ENCODE assay signal across 11 mouse cellular contexts in genomic region chr14:31414967-31415376, GRCm38 (mm10). TPM values are rescaled to one million over a fixed set of nuclear protein-coding genes. Genes with fewer than 3 reads are reported as not detected.
DNase-seq lines count a peak whose midpoint lies in the region; ATAC-seq and TF ChIP-seq lines count a peak whose summit lies in the region.
"Had no signal": no experiment of that assay in that cellular context is flagged by ENCODE, and none has a peak within 500 bp of the region (broad histone marks: within the 10 kb centered on the region; RNA-seq: fewer than 3 reads in every experiment).

No protein-coding gene starts in this region.

- no peak overlapping the region for H3K9ac ChIP-seq in stomach, embryonic 16.5 days (ENCODE audit: low read length)
- H3K9ac ChIP-seq in stomach, postnatal 0 days (ENCODE audit: low read length), result no peak overlapping the region
- H3K9ac ChIP-seq: neural tube, embryonic 12.5 days had no signal

- H3K27me3 ChIP-seq in stomach, embryonic 16.5 days (ENCODE audit: control insufficient read depth, insufficient read depth, low read length), result no peaks in the 10 kb centered on the region
- H3K27me3 ChIP-seq in stomach, postnatal 0 days (ENCODE audit: control insufficient read depth, insufficient read depth, low read length), result no peaks in the 10 kb centered on the region
- no peaks in the 10 kb centered on the region for H3K27me3 ChIP-seq in heart, embryonic 10.5 days (ENCODE audit: insufficient read depth, poor library complexity, severe bottlenecking)
- H3K27me3 ChIP-seq in myocyte (ENCODE audit: control insufficient read depth, insufficient read depth, insufficient read length), result no peaks in the 10 kb centered on the region
- H3K27me3 ChIP-seq: neural tube, embryonic 12.5 days had no signal

- no peak for TF ChIP-seq POLR2A in myocyte (IDR thresholded peaks at IDR 0.05; ENCODE audit: insufficient read length, low read depth)

- no peak overlapping the region for H3K4me2 ChIP-seq in stomach, embryonic 16.5 days (ENCODE audit: low read depth, low read length)
- no peak overlapping the region for H3K4me2 ChIP-seq in stomach, postnatal 0 days (replicated peaks; ENCODE audit: low read depth)
- peak overlapping the region; percentile 37 for H3K4me2 ChIP-seq in myocyte (ENCODE audit: low read depth)
- H3K4me2 ChIP-seq: neural tube, embryonic 12.5 days had no signal

- TF ChIP-seq EP300 in stomach, postnatal 0 days (optimal IDR thresholded peaks at IDR 0.05), result no peak

- WGBS in stomach, embryonic 16.5 days, result 52% methylated on average over 7 of the region's 7 CpGs
- 46% methylated on average over 7 of the region's 7 CpGs for WGBS in stomach, postnatal 0 days
- 44% methylated on average over 7 of the region's 7 CpGs for WGBS in heart, embryonic 10.5 days

- H3K4me3 ChIP-seq in stomach, embryonic 16.5 days (replicated peaks; ENCODE audit: low read length), result no peak overlapping the region
- H3K4me3 ChIP-seq in stomach, postnatal 0 days (ENCODE audit: low read depth, low read length), result no peak overlapping the region
- no peak overlapping the region for H3K4me3 ChIP-seq in heart, embryonic 10.5 days
- H3K4me3 ChIP-seq in myocyte, result no peak overlapping the region
- H3K4me3 ChIP-seq: neural tube, embryonic 12.5 days had no signal

- ATAC-seq in stomach, embryonic 16.5 days (ENCODE audit: insufficient read depth, low FRiP score), result no peak
- ATAC-seq in stomach, postnatal 0 days (ENCODE audit: low FRiP score, low TSS enrichment), result no peak

- no peaks in the 10 kb centered on the region for H3K79me2 ChIP-seq in myocyte (ENCODE audit: control insufficient read depth, insufficient read depth)

- peak; percentile 33 for DNase-seq in kidney, adult 11 months
- DNase-seq in kidney, adult 8-10 months, result no peak
- no peak for DNase-seq in stomach, postnatal 0 days (ENCODE audit: low spot score)
- DNase-seq in heart, embryonic 10.5 days (ENCODE audit: low spot score), result no peak
- DNase-seq in c-Kit-positive CD71-positive TER-119-positive erythroid progenitor cells, embryonic 14.5 days (ENCODE audit: low spot score), result no peak
- DNase-seq: adrenal gland, postnatal 25 days; cerebellum, postnatal 10 days; kidney, postnatal 10 days had no signal

- H3ac ChIP-seq in myocyte (ENCODE audit: control insufficient read depth, insufficient read length), result no peak overlapping the region

- TF ChIP-seq CTCF in stomach, postnatal 0 days (IDR thresholded peaks at IDR 0.05; ENCODE audit: low read depth), result no peak

- H3K36me3 ChIP-seq in stomach, embryonic 16.5 days (ENCODE audit: control insufficient read depth, insufficient read depth, low read length), result no peaks in the 10 kb centered on the region
- H3K36me3 ChIP-seq in stomach, postnatal 0 days (ENCODE audit: control insufficient read depth, insufficient read depth, low read length), result no peaks in the 10 kb centered on the region
- H3K36me3 ChIP-seq in heart, embryonic 10.5 days, result peaks cover 19% of the 10 kb centered on the region; the same call in 1 of the 2 replicates
- no peaks in the 10 kb centered on the region for H3K36me3 ChIP-seq in myocyte (ENCODE audit: control insufficient read depth, insufficient read depth)

- H3K9me3 ChIP-seq in stomach, embryonic 16.5 days (replicated peaks; ENCODE audit: control insufficient read depth, low read length), result no peaks in the 10 kb centered on the region
- no peaks in the 10 kb centered on the region for H3K9me3 ChIP-seq in stomach, postnatal 0 days (ENCODE audit: control insufficient read depth, low read length)
- H3K9me3 ChIP-seq in heart, embryonic 10.5 days, result no peaks in the 10 kb centered on the region
- H3K9me3 ChIP-seq: neural tube, embryonic 12.5 days had no signal

- peak overlapping the region; percentile 5; the same call in 1 of the 2 replicates for H3K27ac ChIP-seq in stomach, embryonic 16.5 days (ENCODE audit: low read length)
- no peak overlapping the region for H3K27ac ChIP-seq in stomach, postnatal 0 days (replicated peaks)
- H3K27ac ChIP-seq in heart, embryonic 10.5 days, result peak overlapping the region; percentile 74
- H3K27ac ChIP-seq: neural tube, embryonic 12.5 days had no signal

- 0 out of 2 replicates have a peak, but pooled peaks cover 2% of the 10 kb centered on the region for H3K4me1 ChIP-seq in stomach, embryonic 16.5 days (ENCODE audit: control insufficient read depth, insufficient read depth, low read length)
- H3K4me1 ChIP-seq in stomach, postnatal 0 days (replicated peaks; ENCODE audit: control insufficient read depth, insufficient read depth), result no peaks in the 10 kb centered on the region; the same call in 1 of the 2 replicates
- peaks cover 98% of the 10 kb centered on the region for H3K4me1 ChIP-seq in heart, embryonic 10.5 days

TF ChIP-seq in myocyte, 11 proteins besides CTCF, POLR2A, EP300 and RAD21:
- TF ChIP-seq POLR2AphosphoS2 (IDR thresholded peaks at IDR 0.05; ENCODE audit: insufficient read length, low read depth) (no peak), TCF3 (IDR thresholded peaks at IDR 0.05; ENCODE audit: insufficient read length, low read depth) (no peak), MAX (IDR thresholded peaks at IDR 0.05; ENCODE audit: low read depth) (no peak), TCF12 (IDR thresholded peaks at IDR 0.05; ENCODE audit: insufficient read depth, poor library complexity, severe bottlenecking) (no peak), USF1 (IDR thresholded peaks at IDR 0.05; ENCODE audit: low read depth) (no peak), CEBPB (IDR thresholded peaks at IDR 0.05; ENCODE audit: insufficient read depth, poor library complexity, severe bottlenecking) (no peak), REST (IDR thresholded peaks at IDR 0.05; ENCODE audit: insufficient read depth, insufficient read length) (no peak), E2F4 (IDR thresholded peaks at IDR 0.05; ENCODE audit: insufficient read depth) (no peak)

RNA-seq across cellular contexts. Expression of gene Sh3bp5, which starts 20.9 kb away (rescaled TPM):
- polyA plus RNA-seq in stomach, embryonic 16.5 days (2015; fragmentation: Nextera tagmentation; extraction: Ambion mirVana), result 19.5 and 20.0 TPM in 2 replicates
- 9.9 and 10.9 TPM in 2 replicates for polyA plus RNA-seq in stomach, postnatal 0 days (2015; fragmentation: Nextera tagmentation; extraction: Ambion mirVana)
- 26.5 and 30.1 TPM in 2 replicates for polyA plus RNA-seq in heart, embryonic 10.5 days (2016; fragmentation: Nextera tagmentation; extraction: Ambion mirVana)
- 29.5 TPM for polyA plus RNA-seq in myocyte (2012; fragmentation: generic; extraction: Trizol)
